Mouse (Mus musculus): ENCODE measurements around the gene Espn. TPM values are rescaled to one million over a fixed set of nuclear protein-coding genes. Genes with fewer than 3 reads are reported as not detected.

Gene Espn
- polyA plus RNA-seq, 1 experiment, result 97.9 TPM

GRCm38 (mm10) chr4:152141521-152142135, 10.5 kb downstream of the Espn start:
- no peak for TF ChIP-seq GATA1 (IDR thresholded peaks at IDR 0.05; ENCODE audit: low read length)

- TF ChIP-seq GATA1 (IDR thresholded peaks at IDR 0.05; ENCODE audit: low read length), result no peak
These were observed 11.7 kb downstream of the Espn start for GRCm38 (mm10) chr4:152140441-152140840.

GRCm38 (mm10) chr4:152138497-152139260, 13.5 kb downstream of the Espn start:
- no peak for TF ChIP-seq GATA1 (IDR thresholded peaks at IDR 0.05; ENCODE audit: low read length)

GRCm38 (mm10) chr4:152136876-152137250, 15.3 kb downstream of the Espn start:
- TF ChIP-seq GATA1 (IDR thresholded peaks at IDR 0.05; ENCODE audit: low read length), result no peak

- TF ChIP-seq GATA1 (IDR thresholded peaks at IDR 0.05; ENCODE audit: low read length), result no peak
These were observed 15.9 kb downstream of the Espn start for GRCm38 (mm10) chr4:152136112-152136875.

- TF ChIP-seq GATA1 (IDR thresholded peaks at IDR 0.05; ENCODE audit: low read length), result no peak
These were observed 16.8 kb downstream of the Espn start for GRCm38 (mm10) chr4:152135363-152135762.

- TF ChIP-seq GATA1 (IDR thresholded peaks at IDR 0.05; ENCODE audit: low read length), result no peak
These were observed 17.7 kb downstream of the Espn start for GRCm38 (mm10) chr4:152134507-152134906.

- no peak for TF ChIP-seq GATA1 (IDR thresholded peaks at IDR 0.05; ENCODE audit: low read length)
These were observed 19.0 kb downstream of the Espn start for GRCm38 (mm10) chr4:152133213-152133612.

GRCm38 (mm10) chr4:152132772-152133169, 19.4 kb downstream of the Espn start:
- TF ChIP-seq GATA1 (IDR thresholded peaks at IDR 0.05; ENCODE audit: low read length), result no peak

- no peak for TF ChIP-seq GATA1 (IDR thresholded peaks at IDR 0.05; ENCODE audit: low read length)
These were observed 20.1 kb downstream of the Espn start for GRCm38 (mm10) chr4:152131809-152132771.

GRCm38 (mm10) chr4:152130771-152131653, 21.2 kb downstream of the Espn start:
- no peak for TF ChIP-seq GATA1 (IDR thresholded peaks at IDR 0.05; ENCODE audit: low read length)

GRCm38 (mm10) chr4:152129395-152129930, 22.7 kb downstream of the Espn start:
- no peak for TF ChIP-seq GATA1 (IDR thresholded peaks at IDR 0.05; ENCODE audit: low read length)

- no peak for TF ChIP-seq GATA1 (IDR thresholded peaks at IDR 0.05; ENCODE audit: low read length)
These were observed 23.4 kb downstream of the Espn start for GRCm38 (mm10) chr4:152128784-152129183.

GRCm38 (mm10) chr4:152127884-152128283, 24.3 kb downstream of the Espn start:
- no peak for TF ChIP-seq GATA1 (IDR thresholded peaks at IDR 0.05; ENCODE audit: low read length)

All from G1E-ER4 (cell line).